Mouse (Mus musculus): ENCODE data around the gene Gm28048.

The Gm28048 gene

DNA sequence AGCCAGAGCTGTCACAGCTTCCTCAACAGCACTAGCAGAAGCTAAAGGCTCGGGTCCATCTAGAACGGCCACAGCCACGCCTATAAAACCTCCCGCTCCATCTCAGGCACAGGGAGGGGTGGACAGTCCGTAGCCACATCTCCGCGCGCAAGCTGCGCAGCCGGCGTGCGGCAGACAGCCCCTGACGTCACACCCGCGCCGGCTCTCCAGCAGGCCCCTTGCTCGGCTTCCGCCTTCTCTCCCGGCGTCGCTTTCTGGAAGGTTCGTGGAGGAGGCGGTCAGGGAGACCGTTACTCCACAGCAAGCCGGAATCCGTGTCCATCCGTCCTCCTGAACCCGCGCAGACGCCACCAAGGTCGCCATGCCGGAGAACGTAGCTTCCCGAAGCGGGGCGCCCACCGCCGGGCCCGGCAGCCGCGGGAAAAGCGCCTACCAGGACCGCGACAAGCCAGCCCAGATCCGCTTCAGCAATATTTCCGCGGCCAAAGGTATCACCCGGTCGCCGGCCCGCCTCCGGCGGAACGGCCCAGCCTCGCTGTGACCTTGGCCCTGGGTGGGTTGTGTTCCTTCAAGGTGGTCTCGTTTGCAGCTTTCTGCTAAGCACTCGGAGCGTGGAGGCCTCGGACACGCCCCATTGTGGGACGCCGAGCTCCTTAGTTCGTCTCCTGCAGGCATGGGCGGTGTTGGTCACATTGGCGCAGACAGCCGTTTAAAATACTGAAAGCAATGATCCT is 8.7 kb upstream of the Gm28048 start, which contains the start of gene Cct4:
TSS of gene Cct4 (plus strand) at position 127 of the 734 bp plus-strand sequence.
- peak; percentile 88 to 89 for DNase-seq (ENCODE audit: low spot score in 2 of 2)

DNA sequence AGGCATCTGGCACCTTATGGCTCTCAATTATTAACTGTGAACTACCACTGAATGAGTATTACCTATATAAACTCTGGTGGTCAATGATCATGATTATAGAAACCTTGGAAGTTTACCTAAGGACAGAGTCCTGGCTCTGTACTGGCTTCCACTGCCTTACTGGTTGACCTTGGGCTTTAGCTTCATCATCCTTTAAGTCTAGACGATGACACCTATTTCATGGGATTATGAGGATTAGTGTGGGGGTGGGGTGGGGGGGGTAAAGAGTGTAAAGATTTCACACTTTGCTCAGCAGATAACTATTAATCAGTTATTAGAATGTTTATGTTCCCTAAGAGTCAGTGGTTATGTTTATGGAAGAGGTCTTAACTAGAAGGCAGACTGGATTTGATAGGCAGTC is 7.9 kb upstream of the Gm28048 start:
- no peak for DNase-seq (ENCODE audit: low spot score in 2 of 2)

DNA sequence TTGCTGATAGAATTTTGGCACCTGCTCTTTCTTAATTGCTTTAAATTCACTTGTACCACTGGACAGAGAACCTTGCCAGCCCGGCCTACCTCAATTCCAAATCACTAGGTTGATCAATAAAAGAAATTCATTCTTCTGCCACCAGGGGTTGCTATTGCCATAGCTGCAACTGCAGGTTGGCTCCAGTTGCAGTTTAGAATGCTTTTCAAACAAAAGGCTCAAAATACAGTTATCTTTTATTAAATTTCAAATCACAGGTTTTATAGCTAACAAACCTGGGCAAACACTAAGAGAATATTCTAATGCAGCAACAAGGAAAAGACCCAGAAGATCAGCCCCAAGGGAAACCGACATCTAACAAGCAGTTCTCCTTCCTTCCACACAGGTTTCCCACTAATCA is 5.5 kb upstream of the Gm28048 start:
- peak; percentile 52 to 58 for DNase-seq (ENCODE audit: low spot score in 2 of 2)

DNA sequence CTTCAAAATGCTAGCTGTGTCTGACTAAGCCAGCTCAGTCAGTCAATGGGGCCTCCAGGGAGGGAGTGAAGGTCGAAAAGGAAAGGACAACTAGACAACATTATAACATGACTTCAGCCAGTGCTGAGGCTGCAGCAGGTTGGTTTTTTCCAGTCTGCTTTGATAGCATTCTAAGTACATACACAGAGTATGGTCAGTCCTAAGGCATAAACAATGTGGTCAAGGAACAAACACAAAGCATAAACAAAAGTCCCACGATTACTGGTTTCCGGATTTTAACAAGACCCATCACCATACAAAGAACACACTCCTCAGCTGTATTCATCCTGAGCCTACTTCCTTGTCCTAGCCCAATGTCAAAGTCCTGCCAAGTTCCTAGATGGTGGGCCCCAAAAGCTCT is 3.6 kb upstream of the Gm28048 start:
- DNase-seq (ENCODE audit: low spot score in 2 of 2), result no peak

DNA sequence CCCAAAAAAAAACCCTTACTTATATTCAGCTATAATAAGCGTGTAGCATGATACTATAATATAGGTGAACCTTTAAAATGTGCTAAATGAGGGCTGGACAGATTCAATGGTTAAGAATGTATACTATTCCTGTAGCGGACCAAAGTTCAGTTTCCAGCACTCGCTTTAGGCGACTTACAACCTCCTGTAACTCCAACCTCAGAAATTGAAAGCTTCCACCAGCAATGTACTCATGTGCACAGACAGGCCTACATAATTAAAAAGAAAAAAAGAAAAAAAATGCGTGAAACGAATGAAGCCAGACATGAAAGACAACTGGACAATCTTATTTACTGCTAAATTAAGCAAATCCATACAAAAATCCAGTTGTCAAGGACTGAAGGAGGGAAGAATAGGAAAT is 956 bp upstream of the Gm28048 start:
- DNase-seq (ENCODE audit: low spot score in 2 of 2), result no peak

DNA sequence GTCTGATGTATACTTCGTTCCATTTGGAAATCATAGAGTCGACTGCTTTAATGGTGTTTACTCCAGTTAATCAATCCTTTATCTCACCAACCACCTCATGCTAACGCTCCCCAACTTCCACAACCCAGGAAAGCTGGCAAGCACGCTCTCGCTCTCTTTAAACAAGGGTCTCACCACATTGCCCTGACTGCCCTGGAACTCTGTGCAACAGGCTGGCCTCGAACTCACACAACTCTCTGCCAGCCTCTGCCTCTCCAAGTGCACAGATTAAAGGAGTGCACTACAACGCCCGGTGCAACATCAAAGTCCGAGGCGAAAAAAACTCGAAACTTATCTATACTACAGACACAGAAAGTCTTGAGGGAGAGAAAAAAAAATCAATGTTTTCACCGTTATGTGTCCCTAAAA is 343 bp downstream of the Gm28048 start:
- no peak for DNase-seq (ENCODE audit: low spot score in 2 of 2)

DNA sequence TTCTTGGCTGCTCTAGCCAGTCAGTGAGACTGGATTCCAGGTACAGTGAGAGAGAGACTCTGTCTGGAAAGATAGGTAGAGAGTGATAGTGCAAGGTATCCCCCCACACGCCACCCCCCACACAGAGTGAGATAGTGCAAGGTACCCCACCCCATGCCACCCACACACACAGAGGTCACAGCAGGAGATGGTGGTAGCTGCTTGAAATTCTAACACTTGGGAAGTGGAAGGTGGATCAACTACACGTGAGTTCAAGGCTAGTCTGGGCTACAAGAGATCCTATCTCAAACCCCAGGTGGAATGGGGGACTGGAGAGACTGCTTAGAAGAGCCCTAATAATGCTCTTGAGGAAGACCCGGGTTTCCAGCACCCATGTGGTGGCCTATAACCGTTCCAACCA is 849 bp downstream of the Gm28048 start:
- no peak for DNase-seq (ENCODE audit: low spot score in 2 of 2)

DNA sequence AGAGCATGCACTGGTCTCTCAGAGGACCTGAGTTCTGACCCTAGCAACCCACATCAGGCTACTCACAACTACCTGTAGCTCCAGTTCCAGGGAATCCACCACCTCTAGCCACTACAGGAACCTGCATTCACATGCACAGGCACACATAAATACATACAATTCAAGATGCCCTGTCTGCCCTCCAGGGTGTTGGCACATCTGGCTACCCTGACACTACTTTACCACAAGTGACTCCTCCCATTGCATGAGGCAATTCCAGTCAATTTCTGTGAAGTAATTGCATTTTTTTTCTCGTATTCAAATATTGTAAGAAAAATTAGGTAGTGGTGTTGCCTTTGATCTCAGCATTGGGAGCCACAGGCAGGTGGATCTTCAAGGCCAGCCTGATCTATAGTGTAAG is 2.7 kb downstream of the Gm28048 start:
- DNase-seq (ENCODE audit: low spot score in 2 of 2), result no peak

DNA sequence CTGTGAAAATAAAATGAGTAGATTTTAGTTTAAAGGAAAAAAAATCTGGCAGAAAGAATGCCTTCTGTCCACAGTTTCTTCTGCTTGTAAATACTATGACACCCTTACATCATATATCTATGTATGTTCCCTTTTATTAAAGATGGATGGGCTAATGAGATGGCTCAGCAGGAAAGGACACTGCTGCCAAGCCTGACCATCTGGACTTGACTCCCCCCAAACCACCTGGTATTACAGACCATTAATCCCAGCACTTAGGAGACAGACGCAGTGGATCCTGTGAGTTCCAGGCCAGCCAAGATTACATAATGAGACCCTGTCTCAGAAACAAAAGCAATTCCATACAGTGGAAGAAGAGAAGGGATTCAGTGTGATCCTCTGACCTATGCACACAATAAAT is 3.2 kb downstream of the Gm28048 start:
- DNase-seq (ENCODE audit: low spot score in 2 of 2), result no peak

DNA sequence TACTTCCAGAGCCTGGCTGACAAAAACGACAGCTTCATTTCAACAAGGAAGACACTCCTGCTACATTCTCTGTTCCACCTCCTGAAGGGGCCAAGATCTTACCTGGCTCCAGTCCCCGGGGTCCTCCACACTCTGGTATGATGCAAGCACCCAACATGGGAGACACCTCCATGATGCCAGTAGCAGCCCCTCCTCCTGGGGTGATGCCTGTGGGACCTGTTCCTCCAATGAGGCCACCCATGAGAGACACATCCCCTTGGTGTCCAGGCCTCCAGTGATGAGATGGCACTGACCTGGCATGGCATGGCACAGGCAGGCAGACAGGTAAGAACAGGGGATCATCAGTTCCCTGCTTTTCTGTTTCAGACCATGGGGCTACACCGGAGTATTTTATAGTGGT is 3.7 kb downstream of the Gm28048 start:
- no peak for DNase-seq (ENCODE audit: low spot score in 2 of 2)

DNA sequence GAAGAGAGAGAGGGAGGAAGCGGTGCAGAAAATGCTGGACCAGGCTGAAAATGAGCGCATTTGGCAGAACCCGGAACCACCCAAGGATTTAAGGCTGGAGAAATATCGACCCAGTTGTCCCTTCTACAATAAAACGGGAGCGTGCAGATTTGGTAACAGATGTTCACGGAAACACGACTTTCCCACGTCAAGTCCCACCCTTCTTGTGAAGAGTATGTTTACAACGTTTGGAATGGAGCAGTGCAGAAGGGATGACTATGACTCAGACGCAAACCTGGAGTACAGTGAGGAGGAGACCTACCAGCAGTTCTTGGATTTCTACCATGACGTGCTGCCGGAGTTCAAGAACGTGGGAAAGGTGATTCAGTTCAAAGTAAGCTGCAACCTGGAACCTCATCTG is 8.3 kb downstream of the Gm28048 start:
- DNase-seq (ENCODE audit: low spot score in 2 of 2), result no peak

DNA sequence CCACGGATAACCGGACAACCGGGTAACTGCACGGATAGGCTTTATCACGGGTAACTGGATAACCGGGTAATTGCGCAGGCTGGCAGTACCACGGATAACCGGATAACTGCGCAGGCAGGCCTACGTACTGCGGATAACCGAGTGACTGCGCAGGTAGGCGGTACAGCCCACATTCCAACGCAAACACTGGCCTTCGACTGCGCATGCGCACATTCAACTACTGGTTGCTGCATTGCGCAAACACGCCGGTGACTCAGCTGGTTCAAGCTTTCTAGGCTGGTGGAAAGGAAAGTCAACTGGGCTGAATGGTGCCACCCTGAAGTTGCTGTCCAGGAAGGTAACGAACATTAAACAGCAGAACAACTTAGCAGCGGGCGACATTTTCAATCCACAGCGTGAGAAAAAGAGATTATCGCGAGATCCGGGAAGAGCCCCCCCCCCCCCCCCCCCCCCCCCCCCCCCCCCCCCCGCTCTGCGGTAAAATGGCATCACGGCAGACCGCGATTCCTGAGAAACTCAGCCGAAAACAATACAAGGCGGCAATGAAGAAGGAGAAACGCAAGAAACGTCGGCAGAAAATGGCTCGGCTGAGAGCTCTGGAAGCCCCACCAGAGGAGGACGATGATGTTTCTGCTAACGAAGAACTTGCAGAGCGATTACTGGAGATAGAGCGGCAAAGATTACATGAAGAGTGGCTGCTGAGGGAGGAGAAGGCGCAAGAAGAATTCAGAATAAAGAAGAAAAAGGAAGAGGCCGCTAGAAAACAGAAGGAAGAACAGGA is 9.0 kb downstream of the Gm28048 start:
- DNase-seq (ENCODE audit: low spot score in 2 of 2), result peak; percentile 82

DNA sequence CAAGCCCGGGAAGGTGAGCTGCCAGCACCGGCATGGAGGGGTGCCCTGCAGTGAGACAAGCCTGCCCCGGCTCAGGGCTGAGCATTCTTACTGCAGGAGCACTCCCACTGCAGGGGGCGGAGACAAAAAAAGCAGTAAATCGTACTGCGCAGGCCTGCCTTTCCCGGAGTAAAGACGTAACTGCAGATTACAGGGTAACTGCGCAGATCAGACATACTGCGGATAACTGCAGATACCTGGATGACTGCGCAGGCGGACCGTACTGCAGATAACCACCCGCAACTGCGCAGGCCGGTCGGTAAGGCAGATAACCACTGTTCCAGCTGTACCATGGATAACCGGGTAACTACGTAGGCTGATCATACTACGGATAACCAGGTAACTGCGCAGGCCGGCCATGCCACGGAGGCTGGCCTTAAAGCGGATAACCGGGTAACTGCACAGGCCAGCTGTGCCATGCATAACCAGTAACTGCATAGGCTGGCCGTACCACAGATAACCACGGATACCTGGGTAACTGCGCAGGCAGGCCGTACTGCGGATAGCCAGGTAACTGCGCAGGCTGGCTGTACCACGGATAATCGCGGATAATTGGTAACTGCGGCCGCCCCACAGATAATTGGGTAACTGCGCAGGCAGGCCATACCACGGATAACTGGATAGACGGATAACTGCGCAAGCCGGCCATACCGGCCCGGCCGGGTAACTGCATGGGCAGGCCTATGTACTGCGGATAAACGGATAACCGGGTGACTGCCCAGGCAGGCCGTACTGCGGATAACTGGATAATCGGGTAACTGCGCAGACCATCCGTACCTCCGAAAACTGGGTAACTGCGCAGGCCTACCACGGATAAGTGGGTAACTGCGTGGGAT is 9.8 kb downstream of the Gm28048 start, which contains the start of gene Zrsr1:
TSS of gene Zrsr1 (plus strand) at position 171 of the 875 bp plus-strand sequence.
- DNase-seq (ENCODE audit: low spot score in 2 of 2), result peak; percentile 44 to 57

DNA sequence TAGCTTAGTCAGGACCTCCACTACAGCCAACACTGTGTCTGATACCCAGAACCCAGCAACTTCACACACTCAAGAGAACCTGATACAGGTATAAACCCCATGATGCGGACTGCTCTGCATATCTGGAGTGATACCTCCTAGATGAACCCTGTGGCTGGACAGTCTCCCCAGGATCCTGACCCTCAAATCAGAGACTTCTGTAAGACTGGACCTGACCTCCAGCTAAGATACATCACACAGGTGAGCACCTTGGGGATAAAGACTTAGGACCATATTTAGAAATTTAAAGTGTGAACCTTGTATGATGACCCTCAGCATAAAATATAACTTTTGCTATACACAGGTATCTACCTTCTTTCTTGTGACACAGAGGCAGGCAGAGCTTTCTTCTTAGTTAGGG is 11.3 kb downstream of the Gm28048 start:
- DNase-seq (ENCODE audit: low spot score in 2 of 2), result no peak

DNA sequence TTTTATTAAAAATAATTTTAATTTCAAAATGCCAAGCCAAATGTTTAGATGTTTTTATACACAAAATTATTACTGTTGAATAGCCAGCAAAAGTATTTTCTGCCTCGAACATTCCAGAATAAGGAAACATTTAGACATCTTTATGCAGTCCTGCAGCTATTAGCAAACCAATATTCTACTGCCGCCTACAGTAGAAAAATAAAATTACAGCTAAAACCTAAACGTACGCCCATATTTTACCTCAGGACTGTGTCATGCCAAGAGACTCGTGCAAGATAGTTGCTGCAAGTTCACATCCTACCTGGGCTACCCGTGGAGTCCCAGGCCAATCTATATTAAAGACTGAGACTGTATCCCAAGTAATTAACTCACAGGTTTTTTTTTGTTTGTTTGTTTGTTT is 12.4 kb downstream of the Gm28048 start:
- DNase-seq (ENCODE audit: low spot score in 2 of 2), result no peak

DNA sequence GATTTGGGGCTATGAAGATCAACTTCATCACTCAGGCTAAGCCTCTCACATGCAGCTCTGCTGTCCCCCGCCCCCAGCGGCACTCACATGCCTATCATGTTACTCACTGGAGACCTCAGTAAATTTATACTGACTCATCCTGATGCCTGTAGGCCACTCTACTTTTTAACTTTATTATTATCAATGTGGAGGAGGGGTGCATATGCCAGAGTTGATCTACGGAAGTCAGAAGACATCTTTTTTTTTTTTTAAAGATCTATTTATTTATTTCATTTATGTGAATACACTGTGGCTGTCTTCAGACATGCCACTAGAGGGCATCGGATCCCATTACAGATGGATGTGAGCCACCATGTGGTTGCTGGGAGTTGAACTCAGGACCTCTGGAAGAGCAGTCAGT is 16.4 kb downstream of the Gm28048 start:
- DNase-seq (ENCODE audit: low spot score in 2 of 2), result peak in 1 of 2 experiments; percentile 22

DNA sequence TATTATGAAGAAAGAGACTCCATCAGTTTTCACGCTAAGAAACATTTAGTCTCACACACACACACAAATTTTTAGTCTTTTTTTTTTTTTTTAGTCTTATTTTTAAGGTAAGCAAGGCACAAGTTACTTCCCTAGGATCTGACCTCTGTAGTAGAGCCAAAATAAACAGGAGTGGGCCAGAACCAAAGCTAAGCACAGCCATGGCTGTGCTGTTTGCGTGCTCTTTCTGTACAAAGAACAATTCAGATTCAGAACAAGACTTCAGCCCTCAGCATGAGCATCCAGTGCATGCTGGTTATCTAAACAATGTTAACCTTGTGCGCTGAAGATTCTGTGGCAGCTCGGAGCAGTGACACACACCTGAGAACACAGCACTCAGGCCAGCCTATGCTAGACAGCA is 17.5 kb downstream of the Gm28048 start:
- no peak for DNase-seq (ENCODE audit: low spot score in 2 of 2)

DNA sequence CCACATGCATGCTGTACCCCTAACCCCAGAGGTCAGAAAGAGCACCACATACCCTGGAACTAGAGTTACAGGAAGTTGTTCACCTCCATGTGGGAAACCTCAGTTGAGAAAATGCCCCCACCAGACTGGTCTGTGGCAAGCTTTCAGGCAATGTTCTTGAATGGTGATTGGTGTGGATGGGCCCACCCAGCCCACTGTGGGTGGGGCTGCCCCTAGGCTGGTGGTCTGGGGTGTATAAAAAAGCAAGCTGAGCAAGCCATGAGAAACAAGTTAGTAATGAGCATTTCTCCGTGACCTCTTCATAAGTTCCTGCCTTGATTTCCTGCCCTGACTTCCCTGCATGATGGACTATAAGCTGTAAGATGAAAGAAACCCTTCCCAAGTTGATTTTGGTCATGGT is 19.8 kb downstream of the Gm28048 start:
- DNase-seq (ENCODE audit: low spot score in 2 of 2), result no peak

DNA sequence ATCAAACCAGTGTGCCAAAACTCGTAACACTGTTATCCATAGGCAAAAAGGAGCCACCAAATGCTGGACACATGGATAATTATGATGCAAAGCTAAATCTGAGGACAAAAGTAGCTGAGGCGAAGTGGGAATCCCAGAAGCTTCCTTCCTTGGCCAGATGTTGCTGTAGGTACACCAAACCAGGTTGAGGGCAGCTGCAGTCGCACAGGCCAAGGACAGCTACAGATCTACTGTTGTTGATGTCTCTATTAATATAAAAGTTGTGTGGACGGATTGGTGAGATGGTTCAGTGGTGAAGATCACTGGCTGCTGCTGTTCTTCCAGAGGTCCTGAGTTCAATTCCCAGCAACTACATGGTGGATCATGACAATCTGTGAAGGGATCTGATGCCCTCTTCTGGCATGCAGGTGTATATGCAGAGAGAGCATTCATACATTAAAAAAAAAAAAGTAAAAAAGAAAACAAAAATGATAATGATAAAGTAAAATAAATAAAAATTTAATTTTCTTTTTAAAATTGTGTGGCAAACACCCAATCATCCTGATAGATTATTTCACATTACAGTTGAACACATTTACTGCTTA is 24.0 kb downstream of the Gm28048 start:
- peak in 1 of 2 experiments; percentile 15 for DNase-seq (ENCODE audit: low spot score in 2 of 2)

DNA sequence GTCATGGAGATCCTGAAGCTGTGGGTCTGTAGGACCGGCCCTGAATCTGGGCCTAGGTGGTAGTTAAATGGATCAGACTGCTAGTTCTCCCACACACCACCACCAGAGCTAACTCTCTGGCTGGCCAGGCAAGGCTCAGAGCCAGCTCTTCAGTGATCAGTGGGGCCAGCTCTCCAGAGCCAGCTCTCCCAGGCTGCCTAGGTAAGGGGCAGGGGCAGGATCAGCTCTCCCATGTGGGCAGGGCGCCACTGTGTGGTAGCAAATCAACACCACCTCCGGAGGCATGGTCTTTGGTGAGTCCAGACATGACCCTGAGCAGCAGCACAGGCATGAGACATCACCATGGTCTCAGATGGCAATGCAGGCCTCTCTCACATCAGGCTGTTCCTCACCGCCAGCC is 25.1 kb downstream of the Gm28048 start:
- peak in 1 of 2 experiments; percentile 28 for DNase-seq (ENCODE audit: low spot score in 2 of 2)

DNA sequence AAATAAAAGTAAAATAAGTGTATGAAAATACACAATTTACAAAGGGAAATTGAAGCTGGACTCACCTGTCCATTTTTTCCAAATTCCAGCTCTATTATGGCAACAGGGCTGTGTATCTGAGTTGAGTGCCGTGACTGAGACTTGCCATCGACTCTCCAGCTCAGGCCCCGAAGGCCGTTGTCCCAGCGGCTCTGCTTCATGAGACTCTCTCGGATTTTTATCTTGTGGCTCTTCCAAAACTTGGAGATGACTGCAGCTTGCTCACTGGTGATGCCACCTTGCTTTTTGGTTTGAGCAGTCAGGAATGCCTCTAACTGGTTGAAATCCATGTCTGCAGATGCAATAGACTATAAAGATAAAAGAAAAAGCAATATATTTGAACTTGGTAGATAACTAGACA is 25.5 kb downstream of the Gm28048 start:
- no peak for DNase-seq (ENCODE audit: low spot score in 2 of 2)

DNA sequence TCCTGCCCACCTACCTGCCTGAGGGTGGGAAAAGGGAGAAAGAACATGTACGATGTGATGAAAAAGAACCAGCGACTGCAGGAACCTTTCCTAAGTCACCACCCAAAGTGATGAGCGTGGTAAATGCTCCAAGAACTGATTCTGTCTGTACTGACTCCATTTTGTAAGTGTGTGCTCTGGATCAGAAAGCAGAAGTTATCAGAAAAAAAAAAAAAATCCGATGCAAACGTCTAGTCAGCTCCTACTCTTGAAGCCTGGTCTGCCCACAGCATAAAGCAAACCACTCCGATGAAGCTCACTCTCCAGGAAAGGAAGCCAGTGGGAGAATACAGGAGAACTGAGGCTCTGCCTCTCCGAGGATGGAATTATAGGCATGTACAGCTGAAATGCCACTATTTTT is 29.2 kb downstream of the Gm28048 start:
- no peak for DNase-seq (ENCODE audit: low spot score in 2 of 2)

Data from natural killer cell, adult 2 months (primary cell).